Mouse (Mus musculus): ENCODE results near the gene Ints7.

Gene Ints7

GRCm38 (mm10) chr1:191585704-191586103 lies 10.3 kb downstream of the Ints7 start:
- DNase-seq, result peak in 1 of 2 experiments; percentile 25

- DNase-seq, result no peak
These were observed 11.6 kb downstream of the Ints7 start for GRCm38 (mm10) chr1:191587062-191587461.

GRCm38 (mm10) chr1:191588749-191589148 lies 13.3 kb downstream of the Ints7 start:
- no peak for DNase-seq

- DNase-seq, result no peak
These were observed 16.7 kb downstream of the Ints7 start for GRCm38 (mm10) chr1:191592016-191592720.

- no peak for DNase-seq
These were observed 20.6 kb downstream of the Ints7 start for GRCm38 (mm10) chr1:191596076-191596475.

- no peak for DNase-seq
These were observed 23.8 kb downstream of the Ints7 start for GRCm38 (mm10) chr1:191599210-191599609.

GRCm38 (mm10) chr1:191604690-191605089 lies 29.3 kb downstream of the Ints7 start:
- DNase-seq, result no peak

- DNase-seq, result no peak
These were observed 33.6 kb downstream of the Ints7 start for GRCm38 (mm10) chr1:191609051-191609450.

GRCm38 (mm10) chr1:191609578-191609977 lies 34.1 kb downstream of the Ints7 start:
- no peak for DNase-seq

GRCm38 (mm10) chr1:191610357-191610756 lies 34.9 kb downstream of the Ints7 start:
- DNase-seq, result no peak

- no peak for DNase-seq
These were observed 36.2 kb downstream of the Ints7 start for GRCm38 (mm10) chr1:191611686-191612085.

- no peak for DNase-seq
These were observed 37.4 kb downstream of the Ints7 start for GRCm38 (mm10) chr1:191612877-191613276.

- no peak for DNase-seq
These were observed 40.8 kb downstream of the Ints7 start for GRCm38 (mm10) chr1:191616245-191616644.

- no peak for DNase-seq
These were observed 42.2 kb downstream of the Ints7 start for GRCm38 (mm10) chr1:191617589-191617988.

- no peak for DNase-seq
These were observed 42.8 kb downstream of the Ints7 start for GRCm38 (mm10) chr1:191618067-191618766.

- no peak for DNase-seq
These were observed 45.7 kb downstream of the Ints7 start for GRCm38 (mm10) chr1:191621096-191621495.

GRCm38 (mm10) chr1:191622801-191623200 lies 47.4 kb downstream of the Ints7 start:
- no peak for DNase-seq

- no peak for DNase-seq
These were observed 49.1 kb downstream of the Ints7 start for GRCm38 (mm10) chr1:191624492-191624891.

GRCm38 (mm10) chr1:191625026-191625425 lies 49.6 kb downstream of the Ints7 start:
- no peak for DNase-seq

- no peak for DNase-seq
These were observed 50.2 kb downstream of the Ints7 start for GRCm38 (mm10) chr1:191625620-191626019.

GRCm38 (mm10) chr1:191628457-191629169 lies 53.2 kb downstream of the Ints7 start:
- DNase-seq, result no peak

GRCm38 (mm10) chr1:191629170-191629636 lies 53.8 kb downstream of the Ints7 start:
- DNase-seq, result no peak

- DNase-seq, result no peak
These were observed 57.2 kb downstream of the Ints7 start for GRCm38 (mm10) chr1:191632511-191633095.

All from kidney, postnatal 36 days (tissue).